Comparison of ENCODE assay signal across 26 mouse cellular contexts in genomic region chr5:74867113-74867785, GRCm38 (mm10).
A peak's percentile ranks its signal among the peaks of the same experiment; 100 is the strongest.
DNase-seq lines count a peak whose midpoint lies in the region; ATAC-seq and TF ChIP-seq lines count a peak whose summit lies in the region.
"Had no signal": no experiment of that assay in that cellular context is flagged by ENCODE, and none has a peak within 500 bp of the region (broad histone marks: within the 10 kb centered on the region; RNA-seq: fewer than 3 reads in every experiment).

No protein-coding gene starts in this region.

- no peak overlapping the region for H3K4me3 ChIP-seq in forebrain, embryonic 11.5 days (ENCODE audit: low read depth, low read length)
- no peak overlapping the region for H3K4me3 ChIP-seq in forebrain, embryonic 12.5 days (replicated peaks)
- H3K4me3 ChIP-seq in left cerebral cortex, adult 2 months = no peak overlapping the region
- H3K4me3 ChIP-seq: embryonic facial prominence, embryonic 12.5 days; liver, embryonic 15.5 days; midbrain, embryonic 10.5 days; myocyte; neural tube, embryonic 12.5 days had no signal

- WGBS in forebrain, embryonic 11.5 days = 97% methylated on average over 11 of the region's 11 CpGs
- 96% methylated on average over 11 of the region's 11 CpGs for WGBS in forebrain, embryonic 12.5 days

- no peak for TF ChIP-seq CTCF in left cerebral cortex, adult 2 months (IDR thresholded peaks at IDR 0.05)

- H3K36me3 ChIP-seq in forebrain, embryonic 11.5 days (ENCODE audit: control insufficient read depth, insufficient read depth, low read length) = no peaks in the 10 kb centered on the region
- no peaks in the 10 kb centered on the region for H3K36me3 ChIP-seq in forebrain, embryonic 12.5 days (replicated peaks)
- H3K36me3 ChIP-seq: embryonic facial prominence, embryonic 12.5 days; liver, embryonic 15.5 days; midbrain, embryonic 10.5 days; neural tube, embryonic 12.5 days had no signal

- DNase-seq in forebrain, embryonic 11.5 days (ENCODE audit: low spot score) = peak; percentile 33
- DNase-seq in left cerebral cortex, postnatal 4 days = peak; percentile 73
- no peak for DNase-seq in left cerebral cortex, adult 2 months (ENCODE audit: extremely low spot score in 1 of 2, low spot score in 2 of 2)
- DNase-seq in brain, adult 2 months (ENCODE audit: low read depth, low spot score) = peak; percentile 17
- peak; percentile 6 to 25 for DNase-seq in cerebellum, postnatal 36 days
- no peak for DNase-seq in frontal cortex, postnatal 36 days (ENCODE audit: low spot score in 2 of 2)
- no peak for DNase-seq in gastrocnemius, postnatal 25 days
- DNase-seq: adrenal gland, postnatal 10 days; embryo, embryonic 11 days; gastrocnemius, postnatal 10 days; heart, postnatal 14 days; kidney, adult 8-10 months; layer of hippocampus, postnatal 36 days; liver; lung, embryonic 14.5 days; lung, postnatal 14 days had no signal

- intact Hi-C loops in left cerebral cortex, postnatal 4 days (cut with DNase I) = no loop called here
- intact Hi-C loops in left cerebral cortex, adult 2 months (cut with DNase I) = no loop called here

- H3K27me3 ChIP-seq in forebrain, embryonic 11.5 days (ENCODE audit: control insufficient read depth, insufficient read depth, low read length) = no peaks in the 10 kb centered on the region
- H3K27me3 ChIP-seq in forebrain, embryonic 12.5 days = no peaks in the 10 kb centered on the region
- H3K27me3 ChIP-seq: embryonic facial prominence, embryonic 12.5 days; liver, embryonic 15.5 days; neural tube, embryonic 12.5 days had no signal

- no peak overlapping the region for H3K4me2 ChIP-seq in forebrain, embryonic 11.5 days (ENCODE audit: low read depth, low read length, severe bottlenecking)
- H3K4me2 ChIP-seq in forebrain, embryonic 12.5 days = no peak overlapping the region
- H3K4me2 ChIP-seq: embryonic facial prominence, embryonic 12.5 days; liver, embryonic 15.5 days; lung, embryonic 14.5 days; neural tube, embryonic 12.5 days had no signal

- no peaks in the 10 kb centered on the region for H3K9me3 ChIP-seq in forebrain, embryonic 11.5 days (ENCODE audit: control insufficient read depth, low read length)
- H3K9me3 ChIP-seq in forebrain, embryonic 12.5 days = no peaks in the 10 kb centered on the region
- H3K9me3 ChIP-seq: embryonic facial prominence, embryonic 12.5 days; liver, embryonic 15.5 days; midbrain, embryonic 10.5 days; neural tube, embryonic 12.5 days had no signal

- H3K9ac ChIP-seq in forebrain, embryonic 11.5 days (ENCODE audit: low read length) = no peak overlapping the region
- H3K9ac ChIP-seq in forebrain, embryonic 12.5 days = no peak overlapping the region
- H3K9ac ChIP-seq: embryonic facial prominence, embryonic 12.5 days; liver, embryonic 15.5 days; lung, embryonic 14.5 days; neural tube, embryonic 12.5 days had no signal

- no peak for ATAC-seq in forebrain, embryonic 11.5 days (replicated peaks; ENCODE audit: low FRiP score)
- no peak for ATAC-seq in forebrain, embryonic 12.5 days (ENCODE audit: low FRiP score)
- ATAC-seq: CD4-positive, CD25-positive, alpha-beta regulatory T cell, adult 4 months; forebrain, embryonic 16.5 days; midbrain, embryonic 16.5 days had no signal

- no peaks in the 10 kb centered on the region for H3K4me1 ChIP-seq in forebrain, embryonic 11.5 days (replicated peaks; ENCODE audit: control insufficient read depth, insufficient read depth, low read length)
- H3K4me1 ChIP-seq in forebrain, embryonic 12.5 days = no peaks in the 10 kb centered on the region
- H3K4me1 ChIP-seq: liver, embryonic 15.5 days; midbrain, embryonic 10.5 days; neural tube, embryonic 12.5 days had no signal

- no peak overlapping the region for H3K27ac ChIP-seq in forebrain, embryonic 11.5 days (ENCODE audit: low read depth, low read length)
- H3K27ac ChIP-seq in forebrain, embryonic 12.5 days = no peak overlapping the region
- H3K27ac ChIP-seq in left cerebral cortex, adult 2 months = no peak overlapping the region
- H3K27ac ChIP-seq: embryonic facial prominence, embryonic 12.5 days; kidney, postnatal 0 days; liver, embryonic 15.5 days; midbrain, embryonic 10.5 days; neural tube, embryonic 12.5 days had no signal

Comparison
In these comparisons a context has a peak if more than half of its experiments do, and no peak if none do; other contexts are left out.
1. DNase-seq: peak in forebrain, embryonic 11.5 days (single experiment), left cerebral cortex, postnatal 4 days (single experiment), brain, adult 2 months (single experiment) and cerebellum, postnatal 36 days (2 of 2); none in left cerebral cortex, adult 2 months (0 of 2), frontal cortex, postnatal 36 days (0 of 2) and gastrocnemius, postnatal 25 days (single experiment).